Mouse (Mus musculus) cerebellum, adult 2 months (tissue): Measurements from ENCODE around the gene Chad.

Source experiments
- CTCF ChIP-seq: fragments of 200-500 bp; IDR thresholded peaks from 2 replicates; pipeline ENCODE4 v1.5.1; 2011; ENCODE audit warnings: low read depth, mild to moderate bottlenecking, control low read depth, low read length, moderate library complexity, borderline replicate concordance; ENCODE audit not compliant: insufficient read depth
- POLR2A ChIP-seq: fragments of 200-500 bp; IDR thresholded peaks from 2 replicates; pipeline ENCODE4 v1.6.1; 2011; ENCODE audit warnings: low read length, control low read depth, borderline replicate concordance; ENCODE audit not compliant: insufficient read depth

DNA sequence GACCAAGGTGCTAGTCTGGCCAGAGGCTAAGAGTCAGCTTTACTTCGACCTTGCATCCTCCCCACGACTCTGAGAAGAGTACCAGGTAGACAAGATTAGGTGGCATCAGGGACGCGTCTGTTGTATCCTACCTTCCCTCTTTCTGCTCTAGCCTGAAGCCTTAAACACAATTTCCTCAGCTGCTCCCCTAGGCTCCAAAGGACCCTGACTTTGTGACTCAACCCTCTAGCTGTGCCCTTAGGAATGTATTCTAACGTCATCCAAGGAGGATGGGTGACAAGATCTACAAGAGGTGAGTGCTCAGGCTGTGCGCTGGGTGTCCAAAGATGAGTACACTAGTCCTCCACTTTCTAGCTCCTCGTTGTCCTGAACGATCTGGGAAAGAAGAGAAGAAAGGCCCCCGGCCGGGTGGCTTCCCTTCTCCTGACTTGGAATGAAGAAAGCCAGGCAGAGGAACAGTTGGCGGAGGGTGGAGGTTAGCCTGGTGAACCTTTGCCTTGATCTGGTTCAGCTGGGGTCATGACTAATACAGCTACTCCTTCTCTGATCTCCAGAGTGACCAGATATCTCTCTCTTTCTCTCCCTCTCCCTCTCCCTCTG lies 37.6 kb downstream of the Chad start:
- TF ChIP-seq POLR2A = no peak
- TF ChIP-seq CTCF = no peak
